Mouse (Mus musculus): ENCODE results near the gene Ugt3a1.

- TF ChIP-seq EP300 (IDR thresholded peaks at IDR 0.05; ENCODE audit: insufficient read depth, low read depth, low read length) (no peak), CTCF (IDR thresholded peaks at IDR 0.05) (no peak), POLR2A (IDR thresholded peaks at IDR 0.05; ENCODE audit: insufficient read depth, low read depth, low read length) (no peak)
These were observed 59.9 kb downstream of the Ugt3a1 start for GRCm38 (mm10) chr15:9336616-9337015.

Measured in heart, adult 2 months (tissue).